Mouse (Mus musculus) urinary bladder, postnatal 25 days (tissue): Measurements from ENCODE around the gene Dera.

Source experiments
- DNase-seq: peaks from one replicate; pipeline ENCODE4 v3.0.0; 2022; ENCODE audit warnings: low spot score

The Dera gene

GRCm38 (mm10) chr6:137806806-137807205 lies 52.5 kb downstream of the Dera start:
- DNase-seq = no peak

GRCm38 (mm10) chr6:137807296-137807695 lies 53.0 kb downstream of the Dera start:
- no peak for DNase-seq

- no peak for DNase-seq
Observed at GRCm38 (mm10) chr6:137808706-137809105, 54.4 kb downstream of the Dera start.

GRCm38 (mm10) chr6:137810136-137810535 lies 55.8 kb downstream of the Dera start:
- DNase-seq = no peak

- no peak for DNase-seq
Observed at GRCm38 (mm10) chr6:137814006-137814405, 59.7 kb downstream of the Dera start.

- DNase-seq = no peak
Observed at GRCm38 (mm10) chr6:137816508-137816907, 62.2 kb downstream of the Dera start.

- no peak for DNase-seq
Observed at GRCm38 (mm10) chr6:137822550-137822949, 68.2 kb downstream of the Dera start.

- DNase-seq = no peak
Observed at GRCm38 (mm10) chr6:137824046-137825021, 70.0 kb downstream of the Dera start.

GRCm38 (mm10) chr6:137825022-137825613 lies 70.8 kb downstream of the Dera start:
- no peak for DNase-seq

GRCm38 (mm10) chr6:137829056-137829776 lies 74.9 kb downstream of the Dera start:
- no peak for DNase-seq

- DNase-seq = no peak
Observed at GRCm38 (mm10) chr6:137836799-137837198, 82.5 kb downstream of the Dera start.

GRCm38 (mm10) chr6:137843337-137843736 lies 89.0 kb downstream of the Dera start:
- peak; percentile 19 for DNase-seq

GRCm38 (mm10) chr6:137857198-137858194 lies 103.2 kb downstream of the Dera start:
- DNase-seq = no peak

GRCm38 (mm10) chr6:137869903-137870580 lies 115.7 kb downstream of the Dera start:
- DNase-seq = no peak

- no peak for DNase-seq
Observed at GRCm38 (mm10) chr6:137870667-137871066, 116.3 kb downstream of the Dera start.

GRCm38 (mm10) chr6:137872055-137872735 lies 117.8 kb downstream of the Dera start:
- DNase-seq = peak; percentile 67

GRCm38 (mm10) chr6:137874471-137875244 lies 120.3 kb downstream of the Dera start:
- no peak for DNase-seq

- no peak for DNase-seq
Observed at GRCm38 (mm10) chr6:137885644-137886043, 131.3 kb downstream of the Dera start.
